Mouse (Mus musculus) cortical plate, adult 2 months (tissue): Measurements from ENCODE around the gene Hspbap1.

ENCODE experiments used
- CTCF ChIP-seq: fragments of 200-500 bp; IDR thresholded peaks from 2 replicates; pipeline ENCODE4 v1.5.1; 2011; ENCODE audit warnings: mild to moderate bottlenecking, control low read depth, low read length; ENCODE audit not compliant: insufficient read depth; ENCODE audit errors: extremely low read depth
- POLR2A ChIP-seq: fragments of 200-500 bp; IDR thresholded peaks from 2 replicates; pipeline ENCODE4 v1.6.1; 2011; ENCODE audit warnings: mild to moderate bottlenecking, low read length, control low read depth; ENCODE audit not compliant: insufficient read depth; ENCODE audit errors: extremely low read depth

DNA sequence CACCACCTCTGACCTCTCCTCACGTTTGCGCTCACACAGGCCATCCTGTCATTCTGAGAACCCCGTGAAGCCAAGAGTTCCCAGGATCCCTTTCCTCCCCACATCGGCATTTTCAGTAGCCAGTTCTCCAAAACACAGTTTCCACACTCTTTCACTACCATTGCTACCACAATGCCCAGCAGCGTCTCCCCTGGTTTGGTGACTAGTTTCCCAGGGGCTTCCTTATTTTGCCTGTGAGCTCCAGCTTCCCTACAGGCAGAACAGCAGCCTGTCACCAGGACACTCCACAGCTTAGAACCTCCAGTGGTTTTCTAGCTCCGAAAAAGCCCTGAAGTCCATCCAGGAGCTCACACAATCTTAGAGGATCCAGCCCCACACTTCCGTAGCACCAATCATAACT is 20.8 kb upstream of the Hspbap1 start:
- no peak for TF ChIP-seq CTCF
- no peak for TF ChIP-seq POLR2A
